Mouse (Mus musculus) cortical plate, adult 2 months (tissue): ENCODE data around the gene Krt80.

ENCODE experiments used
- CTCF ChIP-seq: fragments of 200-500 bp; IDR thresholded peaks from 2 replicates; pipeline ENCODE4 v1.5.1; 2011; ENCODE audit warnings: mild to moderate bottlenecking, control low read depth, low read length; ENCODE audit not compliant: insufficient read depth; ENCODE audit errors: extremely low read depth
- POLR2A ChIP-seq: fragments of 200-500 bp; IDR thresholded peaks from 2 replicates; pipeline ENCODE4 v1.6.1; 2011; ENCODE audit warnings: mild to moderate bottlenecking, low read length, control low read depth; ENCODE audit not compliant: insufficient read depth; ENCODE audit errors: extremely low read depth

GRCm38 (mm10) chr15:101306459-101306858 is 63.5 kb downstream of the Krt80 start:
- TF ChIP-seq POLR2A (no peak), CTCF (no peak)
